ENCODE assay signal across 20 mouse cellular contexts in genomic region chr3:69142372-69142994, GRCm38 (mm10). TPM values are rescaled to one million over a fixed set of nuclear protein-coding genes. Genes with fewer than 3 reads are reported as not detected.
DNase-seq lines count a peak whose midpoint lies in the region; ATAC-seq and TF ChIP-seq lines count a peak whose summit lies in the region.
"Had no signal": no experiment of that assay in that cellular context is flagged by ENCODE, and none has a peak within 500 bp of the region (broad histone marks: within the 10 kb centered on the region; RNA-seq: fewer than 3 reads in every experiment).

No protein-coding gene starts in this region.

- no peak overlapping the region for H3K4me3 ChIP-seq in kidney, adult 2 months (ENCODE audit: insufficient read depth, low read depth, low read length)
- H3K4me3 ChIP-seq: embryonic facial prominence, embryonic 10.5 days; forebrain, embryonic 13.5 days; heart, embryonic 13.5 days; limb, embryonic 12.5 days; liver, embryonic 15.5 days; neural tube, embryonic 12.5 days had no signal

- TF ChIP-seq CTCF in kidney, adult 2 months (conservative IDR thresholded peaks at IDR 0.05; ENCODE audit: insufficient read depth, insufficient read length, low read depth, low read length): no peak

- ATAC-seq in megakaryocyte, adult 5-6 weeks (ENCODE audit: poor library complexity, severe bottlenecking): 0 out of 2 replicates have a peak, but pooled peaks have one; percentile 33
- no peak for ATAC-seq in erythroid progenitor cell, adult 5-6 weeks (replicated peaks; ENCODE audit: low FRiP score, poor library complexity, severe bottlenecking)
- ATAC-seq in frontal cortex, adult (ENCODE audit: low TSS enrichment): no peak
- ATAC-seq: forebrain, embryonic 13.5 days; intestine, embryonic 16.5 days had no signal

- no peak for TF ChIP-seq POLR2A in kidney, adult 2 months (IDR thresholded peaks at IDR 0.05; ENCODE audit: low read depth, low read length)

- H3K27ac ChIP-seq in kidney, adult 2 months (ENCODE audit: insufficient read depth, low read depth, low read length): no peak overlapping the region
- H3K27ac ChIP-seq: embryonic facial prominence, embryonic 10.5 days; forebrain, embryonic 13.5 days; heart, embryonic 13.5 days; hindbrain, embryonic 14.5 days; kidney, postnatal 0 days; limb, embryonic 12.5 days; liver, embryonic 15.5 days; neural tube, embryonic 12.5 days had no signal

- WGBS in kidney, adult 2 months: 82% methylated on average over 7 of the region's 7 CpGs

- H3K36me3 ChIP-seq in kidney, adult 2 months (ENCODE audit: control insufficient read depth, insufficient read depth, low read length): no peaks in the 10 kb centered on the region
- H3K36me3 ChIP-seq: embryonic facial prominence, embryonic 10.5 days; heart, embryonic 13.5 days; limb, embryonic 12.5 days; liver, embryonic 15.5 days; neural tube, embryonic 12.5 days had no signal

- H3K4me1 ChIP-seq in kidney, adult 2 months (ENCODE audit: control insufficient read depth, insufficient read depth, low read length): peaks cover 6% of the 10 kb centered on the region; the same call in 1 of the 2 replicates
- H3K4me1 ChIP-seq: embryonic facial prominence, embryonic 10.5 days; forebrain, embryonic 13.5 days; heart, embryonic 13.5 days; limb, embryonic 12.5 days; liver, embryonic 15.5 days; neural tube, embryonic 12.5 days had no signal

- H3K27me3 ChIP-seq in kidney, adult 2 months (replicated peaks; ENCODE audit: control insufficient read depth, insufficient read depth, low read length): no peaks in the 10 kb centered on the region
- H3K27me3 ChIP-seq: forebrain, embryonic 13.5 days; heart, embryonic 13.5 days; limb, embryonic 12.5 days; liver, embryonic 15.5 days; neural tube, embryonic 12.5 days had no signal

- peak; percentile 15 for DNase-seq in kidney, adult 2 months
- DNase-seq in kidney, adult 8-10 months: no peak
- peak; percentile 38 to 52 for DNase-seq in B cell, adult 2 months
- peak; percentile 40 for DNase-seq in adipocyte (ENCODE audit: low spot score)
- DNase-seq: cerebellum, adult 2 months; gastrocnemius, postnatal 25 days; heart, postnatal 36 days; thymus, postnatal 4 days had no signal

RNA-seq across cellular contexts. Expression of gene Kpna4, which starts 15.6 kb away (rescaled TPM):
- 8.6 and 11.3 TPM in 2 replicates for polyA plus RNA-seq in kidney, adult 2 months (2012; rRNA removed)
- total RNA-seq in megakaryocyte, adult 5-6 weeks (2015): 65.3 and 67.4 TPM in 2 replicates
- 49.2 and 50.2 TPM in 2 replicates for total RNA-seq in megakaryocyte, adult 5-6 weeks (2017)
- 42.5 and 48.2 TPM in 2 replicates for total RNA-seq in erythroid progenitor cell, adult 5-6 weeks (2015; ENCODE audit: low replicate concordance)
- total RNA-seq in erythroid progenitor cell, adult 5-6 weeks (2017; ENCODE audit: low replicate concordance): 35.3 and 46.0 TPM in 2 replicates

Comparison
In these comparisons a context has a peak if more than half of its experiments do, and no peak if none do; other contexts are left out.
1. DNase-seq: peak in kidney, adult 2 months (single experiment), B cell, adult 2 months (2 of 2) and adipocyte (single experiment); none in kidney, adult 8-10 months (0 of 2).